Mouse (Mus musculus) brain, embryonic 18.5 days (tissue): ENCODE data around the gene Fanca.
"Not testable (repeated sequence)": the region's sequence is repeated elsewhere in the genome, so short reads cannot be mapped to it uniquely, and the experiment has no call there.

Experiments used
- DNase-seq: peaks from one replicate; pipeline ENCODE4 v3.0.0-alpha.2; 2012; ENCODE audit warnings: low read depth, low spot score

Gene Fanca

GRCm38 (mm10) chr8:123233300-123233699, 85.1 kb downstream of the Fanca start:
- no peak for DNase-seq

GRCm38 (mm10) chr8:123232553-123232952, 85.8 kb downstream of the Fanca start:
- no peak for DNase-seq

- no peak for DNase-seq
These were observed 86.6 kb downstream of the Fanca start for GRCm38 (mm10) chr8:123231742-123232141.

GRCm38 (mm10) chr8:123230326-123230725, 88.0 kb downstream of the Fanca start:
- DNase-seq, result not testable (repeated sequence)

GRCm38 (mm10) chr8:123228416-123228815, 90.0 kb downstream of the Fanca start:
- DNase-seq, result no peak

GRCm38 (mm10) chr8:123224278-123225266, 93.8 kb downstream of the Fanca start, which contains the start of gene Cdk10:
Cdk10 (plus strand) TSS chr8:123224842.
- DNase-seq, result peak; percentile 75

GRCm38 (mm10) chr8:123220917-123221316, 97.5 kb downstream of the Fanca start:
- DNase-seq, result no peak
